In the genomic region with DNA sequence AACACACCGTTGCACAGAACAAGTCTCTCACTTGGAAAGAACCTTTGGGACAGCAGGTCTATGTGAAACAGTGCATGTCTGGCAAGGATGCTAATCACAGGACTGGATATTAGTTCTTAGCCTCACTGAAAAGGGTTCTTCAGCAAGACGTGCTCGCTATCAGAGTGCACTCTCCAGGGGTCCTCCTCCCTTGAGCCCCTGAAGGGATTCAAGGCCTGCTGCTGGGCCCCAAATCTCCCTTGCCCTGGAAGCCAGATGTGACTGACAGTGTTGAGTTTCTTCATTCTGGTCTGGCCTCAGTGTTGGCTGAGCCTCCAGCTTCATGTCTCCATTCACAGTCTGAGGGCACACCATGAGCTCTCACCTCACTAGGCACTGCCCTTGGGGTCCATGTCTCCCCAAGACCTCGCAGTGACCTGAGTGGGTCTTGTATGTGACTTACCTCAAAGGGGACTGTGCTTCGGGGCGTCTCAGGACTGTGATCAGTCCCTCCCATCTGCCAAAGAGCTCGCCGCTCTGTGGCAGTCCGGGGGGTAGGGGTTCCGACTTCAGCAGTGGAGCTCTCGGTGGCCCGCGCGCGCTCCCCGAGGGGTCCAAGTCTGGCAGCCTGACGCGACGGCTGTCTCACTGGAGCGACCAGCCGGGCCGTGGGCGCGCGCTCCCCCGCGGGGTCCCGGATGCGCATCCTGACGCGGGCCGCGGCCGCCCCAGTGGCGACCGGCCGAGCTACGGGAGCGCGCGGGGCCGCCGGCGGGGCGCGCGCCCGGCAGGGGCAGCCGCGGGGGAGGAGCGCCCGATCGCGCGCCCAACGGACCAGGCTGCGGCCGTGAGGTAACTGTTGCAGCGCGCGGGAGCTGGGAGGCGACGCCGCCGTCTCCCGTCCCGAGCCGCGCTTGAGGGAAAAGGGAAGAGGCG, we compare ENCODE assay signal across 8 mouse cellular contexts. TPM values are rescaled to one million over a fixed set of nuclear protein-coding genes. Genes with fewer than 3 reads are reported as not detected.
A peak's percentile ranks its signal among the peaks of the same experiment; 100 is the strongest.
DNase-seq lines count a peak whose midpoint lies in the region; ATAC-seq lines count a peak whose summit lies in the region.

TSS of gene Pde3b (plus strand) at position 861 of the 915 bp plus-strand sequence.

- no peaks in the 10 kb centered on the region for H3K27me3 ChIP-seq in intestine, embryonic 15.5 days (replicated peaks)

- peak within 1 kb of the TSS; percentile 76 for H3K9ac ChIP-seq in intestine, embryonic 15.5 days

- H3K36me3 ChIP-seq in intestine, embryonic 15.5 days, result no peaks in the 10 kb centered on the region

- H3K4me2 ChIP-seq in intestine, embryonic 15.5 days (replicated peaks), result peak within 1 kb of the TSS; percentile 98

- peak; percentile 3 to 65 for DNase-seq in adrenal gland, adult 18-20 months (ENCODE audit: low spot score in 2 of 2)
- DNase-seq in gastrocnemius, postnatal 4 days (ENCODE audit: low spot score in 2 of 2), result peak; percentile 46 to 68
- DNase-seq in left cerebral cortex, postnatal 36 days (ENCODE audit: low spot score in 2 of 2), result peak; percentile 52 to 70
- peak; percentile 30 for DNase-seq in skeletal muscle tissue, adult 2 months (ENCODE audit: low read depth, low spot score)

- H3K4me3 ChIP-seq in intestine, embryonic 15.5 days (replicated peaks), result peak within 1 kb of the TSS; percentile 78

- intact Hi-C loops in left cerebral cortex, postnatal 36 days (cut with DNase I), result loop anchor here (5.0 kb wide), 1 partner anchor 78 kb away; no protein-coding TSS in a partner anchor

- H3K9me3 ChIP-seq in intestine, embryonic 15.5 days, result no peaks in the 10 kb centered on the region

- WGBS in intestine, embryonic 15.5 days, result 3% methylated on average over 69 of the region's 70 CpGs

- peak within 1 kb of the TSS; percentile 83 for H3K27ac ChIP-seq in intestine, embryonic 15.5 days

- peak; percentile 54 for ATAC-seq in common myeloid progenitor, adult 5-6 weeks (replicated peaks; ENCODE audit: low read depth, poor library complexity, severe bottlenecking)
- peak; percentile 96 for ATAC-seq in intestine, embryonic 15.5 days
- peak; percentile 62 for ATAC-seq in megakaryocyte-erythroid progenitor cell, adult 5-6 weeks (replicated peaks; ENCODE audit: low FRiP score, low TSS enrichment, poor library complexity, severe bottlenecking)
- no peak; the same call in 1 of the 2 replicates for ATAC-seq in erythroid progenitor cell, adult 5-6 weeks (replicated peaks; ENCODE audit: low FRiP score, poor library complexity, severe bottlenecking)

- H3K4me1 ChIP-seq in intestine, embryonic 15.5 days (replicated peaks), result peaks cover 4% of the 10 kb centered on the region; the same call in 1 of the 2 replicates

RNA-seq across cellular contexts. Expression of gene Pde3b, which starts in this region (rescaled TPM):
- 10 to 100 TPM; 40.1 to 77.0 TPM for total RNA-seq in adrenal gland, adult 18-20 months (2021)
- 19.7 and 24.1 TPM in 2 replicates for total RNA-seq in common myeloid progenitor, adult 5-6 weeks (2017)
- total RNA-seq in gastrocnemius, postnatal 4 days (2021), result 1 to 10 TPM; 8.5 to 9.7 TPM
- polyA plus RNA-seq in intestine, embryonic 15.5 days (2015; fragmentation: Nextera tagmentation; extraction: Ambion mirVana), result 2.8 and 3.6 TPM in 2 replicates
- total RNA-seq in left cerebral cortex, postnatal 36 days (2021), result 1 to 10 TPM; 6.8 to 9.1 TPM
- total RNA-seq in megakaryocyte-erythroid progenitor cell, adult 5-6 weeks (2014; fragmentation: Nextera tagmentation), result 7.0 and 14.4 TPM in 2 replicates
- total RNA-seq in megakaryocyte-erythroid progenitor cell, adult 5-6 weeks (2017), result 15.3 and 24.4 TPM in 2 replicates
- 1.1 and 3.4 TPM in 2 replicates for total RNA-seq in erythroid progenitor cell, adult 5-6 weeks (2015; ENCODE audit: low replicate concordance)
- total RNA-seq in erythroid progenitor cell, adult 5-6 weeks (2017; ENCODE audit: low replicate concordance), result 1.4 and 10.1 TPM in 2 replicates
